Mouse (Mus musculus) CH12.LX (cell line): ENCODE results near the gene Zkscan1. TPM values are rescaled to one million over a fixed set of nuclear protein-coding genes. Genes with fewer than 3 reads are reported as not detected.
A peak's percentile ranks its signal among the peaks of the same experiment; 100 is the strongest.

Experiments used
- DNase-seq: peaks from one replicate; pipeline ENCODE4 v3.0.0-alpha.2; 2013; ENCODE audit errors: extremely low read depth
- H3K27ac ChIP-seq: 2 replicates; pipeline ENCODE4 v1.5.1; 2012; ENCODE audit warnings: low read depth, mild to moderate bottlenecking, control low read depth, moderate library complexity; ENCODE audit not compliant: insufficient read depth
- H3K27me3 ChIP-seq: replicated peaks from 2 replicates; pipeline ENCODE3; 2012; ENCODE audit warnings: inconsistent platforms
- H3K36me3 ChIP-seq, 2 experiments: replicated peaks in 1 of 2; 2 replicates each; pipeline versions ENCODE3 to v1.6.1; 2012; ENCODE audit warnings: inconsistent platforms in 1 of 2, low read length in 1 of 2, mild to moderate bottlenecking in 1 of 2, mixed read lengths in 1 of 2, moderate library complexity in 1 of 2; ENCODE audit not compliant: control insufficient read depth in 1 of 2, insufficient read depth in 1 of 2
- H3K4me1 ChIP-seq, 2 experiments: 2 replicates each; pipeline ENCODE4 v1.6.1; 2012; ENCODE audit warnings: inconsistent platforms in 1 of 2, moderate library complexity in 1 of 2; ENCODE audit not compliant: insufficient read depth in 2 of 2, control insufficient read depth in 1 of 2
- H3K4me2 ChIP-seq: 2 replicates; pipeline ENCODE4 v1.6.1; 2012; ENCODE audit warnings: low read depth, mild to moderate bottlenecking, control low read depth; ENCODE audit not compliant: poor library complexity, insufficient read depth, severe bottlenecking
- H3K4me3 ChIP-seq, 3 experiments: fragments of 150-350 bp in 1 of 3; sonication (generic) in 1 of 3; replicated peaks in 1 of 3; 2 replicates each; pipeline versions ENCODE3 to v1.5.1; 2011 to 2012; ENCODE audit warnings: low read depth in 2 of 3, low read length in 2 of 3, mild to moderate bottlenecking in 2 of 3, moderate library complexity in 2 of 3, control low read depth in 1 of 3, improper control_type of control experiment in 1 of 3, inconsistent platforms in 1 of 3, mixed read lengths in 1 of 3; ENCODE audit not compliant: poor library complexity in 1 of 3
- H3K79me2 ChIP-seq: replicated peaks from 2 replicates; pipeline ENCODE4 v1.6.1; 2012; ENCODE audit warnings: mild to moderate bottlenecking, moderate library complexity; ENCODE audit not compliant: control insufficient read depth, poor library complexity, insufficient read depth, severe bottlenecking; ENCODE audit errors: extremely low read depth
- H3K9ac ChIP-seq: 2 replicates; pipeline ENCODE4 v1.6.1; 2012; ENCODE audit warnings: low read depth, mild to moderate bottlenecking, control low read depth, moderate library complexity; ENCODE audit not compliant: insufficient read depth
- H3K9me3 ChIP-seq: replicated peaks from 2 replicates; pipeline ENCODE3; 2012; ENCODE audit warnings: low read length, inconsistent platforms, mixed read lengths
- BHLHE40 ChIP-seq: IDR thresholded peaks from 2 replicates; pipeline ENCODE4 v1.6.1; 2011; ENCODE audit warnings: mild to moderate bottlenecking, low read depth, low read length, improper control_type of control experiment
- CHD1 ChIP-seq: IDR thresholded peaks from 2 replicates; pipeline ENCODE4 v1.6.1; 2012; ENCODE audit warnings: low read depth, low read length, improper control_type of control experiment, inconsistent platforms
- CTCF ChIP-seq, 2 experiments: IDR thresholded peaks in 1 of 2; conservative IDR thresholded peaks in 1 of 2; 2 replicates each; pipeline ENCODE4 v1.5.1; 2011 to 2012; ENCODE audit warnings: low read depth in 2 of 2, low read length in 2 of 2, improper control_type of control experiment in 1 of 2, inconsistent platforms in 1 of 2, mild to moderate bottlenecking in 1 of 2, moderate library complexity in 1 of 2
- E2F4 ChIP-seq: IDR thresholded peaks from 2 replicates; pipeline ENCODE4 v1.6.1; 2011; ENCODE audit warnings: low read depth, low read length, improper control_type of control experiment; ENCODE audit not compliant: insufficient replicate concordance
- ELF1 ChIP-seq: IDR thresholded peaks from 2 replicates; pipeline ENCODE4 v1.6.1; 2014; ENCODE audit warnings: low read depth, mild to moderate bottlenecking, inconsistent platforms, low read length, improper control_type of control experiment
- ETS1 ChIP-seq: conservative IDR thresholded peaks from 2 replicates; pipeline ENCODE4 v1.6.1; 2012; ENCODE audit warnings: low read depth, mild to moderate bottlenecking, inconsistent platforms, low read length, improper control_type of control experiment, moderate library complexity
- HCFC1 ChIP-seq: IDR thresholded peaks from 2 replicates; pipeline ENCODE4 v1.6.1; 2012; ENCODE audit warnings: low read depth, mild to moderate bottlenecking, inconsistent platforms, low read length, improper control_type of control experiment
- IRF4 ChIP-seq: IDR thresholded peaks from 2 replicates; pipeline ENCODE4 v1.6.1; 2014; ENCODE audit warnings: low read depth, mild to moderate bottlenecking, inconsistent platforms, low read length, improper control_type of control experiment
- MEF2A ChIP-seq: IDR thresholded peaks from 2 replicates; pipeline ENCODE4 v1.6.1; 2014; ENCODE audit warnings: low read depth, mild to moderate bottlenecking, inconsistent platforms, low read length, improper control_type of control experiment, borderline replicate concordance
- MXI1 ChIP-seq: IDR thresholded peaks from 2 replicates; pipeline ENCODE4 v1.6.1; 2011; ENCODE audit warnings: mild to moderate bottlenecking, low read depth, low read length, improper control_type of control experiment
- MYC ChIP-seq: IDR thresholded peaks from 2 replicates; pipeline ENCODE4 v1.6.1; 2011; ENCODE audit warnings: low read depth, mild to moderate bottlenecking, improper control_type of control experiment, low read length
- NELFE ChIP-seq: IDR thresholded peaks from 2 replicates; pipeline ENCODE4 v1.6.1; 2011; ENCODE audit warnings: low read depth, low read length, improper control_type of control experiment
- POLR2AphosphoS2 ChIP-seq: IDR thresholded peaks from 2 replicates; pipeline ENCODE4 v1.6.1; 2011; ENCODE audit warnings: low read depth, low read length, improper control_type of control experiment
- RAD21 ChIP-seq: IDR thresholded peaks from 2 replicates; pipeline ENCODE4 v1.6.1; 2011; ENCODE audit warnings: low read depth, mild to moderate bottlenecking, low read length, improper control_type of control experiment, moderate library complexity
- RCOR1 ChIP-seq: conservative IDR thresholded peaks from 2 replicates; pipeline ENCODE4 v1.6.1; 2012; ENCODE audit warnings: low read depth, mild to moderate bottlenecking, inconsistent platforms, low read length, improper control_type of control experiment
- SIN3A ChIP-seq: IDR thresholded peaks from 2 replicates; pipeline ENCODE4 v1.6.1; 2012; ENCODE audit warnings: low read length, improper control_type of control experiment, inconsistent platforms
- SMC3 ChIP-seq: IDR thresholded peaks from 2 replicates; pipeline ENCODE4 v1.6.1; 2011; ENCODE audit warnings: low read depth, low read length, improper control_type of control experiment
- TBP ChIP-seq: conservative IDR thresholded peaks from 2 replicates; pipeline ENCODE4 v1.6.1; 2011; ENCODE audit warnings: low read depth, low read length, improper control_type of control experiment
- TCF12 ChIP-seq: IDR thresholded peaks from 2 replicates; pipeline ENCODE4 v1.6.1; 2014; ENCODE audit warnings: low read depth, mild to moderate bottlenecking, inconsistent platforms, low read length, improper control_type of control experiment
- USF1 ChIP-seq: IDR thresholded peaks from 2 replicates; pipeline ENCODE4 v1.6.1; 2014; ENCODE audit warnings: low read depth, mild to moderate bottlenecking, inconsistent platforms, low read length, improper control_type of control experiment
- USF2 ChIP-seq: conservative IDR thresholded peaks from 2 replicates; pipeline ENCODE4 v1.6.1; 2011; ENCODE audit warnings: low read depth, low read length, improper control_type of control experiment
- ZMIZ1 ChIP-seq: IDR thresholded peaks from 2 replicates; pipeline ENCODE4 v1.6.1; 2012; ENCODE audit warnings: low read depth, mild to moderate bottlenecking, inconsistent platforms, low read length, improper control_type of control experiment
- ZNF384 ChIP-seq: IDR thresholded peaks from 2 replicates; pipeline ENCODE4 v1.6.1; 2012; ENCODE audit warnings: low read depth, low read length, improper control_type of control experiment, inconsistent platforms
- dilution Hi-C: fragments of 300-500 bp; cut with MboI; formaldehyde crosslinking; loops from 2 replicates; pipeline ENCODE4 v1.14.3; 2020; ENCODE audit warnings: low sequenced_read_pairs; ENCODE audit not compliant: extremely low pct_unique_long_range_greater_than_20kb, extremely low pct_ligation_motif_present
- in situ Hi-C: fragments of 300-500 bp; cut with MboI; formaldehyde crosslinking; loops from 3 replicates; pipeline ENCODE4 v1.14.3; 2019; ENCODE audit warnings: low sequenced_read_pairs, low pct_ligation_motif_present, low pct_unique_long_range_greater_than_20kb, mixed read lengths
- polyA plus RNA-seq: library from polyadenylated mRNA; unstranded; fragments of >175 nt; gene quantifications from 2 replicates; pipeline ENCODE4 v1.2.1, GENCODE M21; 2012; ENCODE audit warnings: low read depth; ENCODE audit not compliant: insufficient read length
- total RNA-seq, 2 experiments: library from RNA; depleted of rRNA; stranded (reverse); fragments of 300-350 nt in 1 of 2; fragments of >200 nt in 1 of 2; gene quantifications; 2 replicates each; pipeline ENCODE4 v1.2.3; 2012 to 2014

The Zkscan1 gene
- total and polyA plus RNA-seq, 3 experiments = 9.2 to 10.7 (median 9.5) TPM

GRCm38 (mm10) chr5:138090271-138090670 lies 5.4 kb downstream of the Zkscan1 start:
- in situ Hi-C loops = no loop called here
- H3K27me3 ChIP-seq = no peaks in the 10 kb centered on the region
- dilution Hi-C loops = no loop called here
- no peak overlapping the region for H3K27ac ChIP-seq
- H3K9me3 ChIP-seq = no peaks in the 10 kb centered on the region
- no peak for TF ChIP-seq NELFE
- TF ChIP-seq HCFC1 = no peak
- TF ChIP-seq ZNF384 = peak; percentile 86
- TF ChIP-seq CTCF (conservative IDR thresholded peaks at IDR 0.05 in 1 of 2, IDR thresholded peaks at IDR 0.05 in 1 of 2; ENCODE audit: low read depth in 2 of 2, low read length in 2 of 2) = peak in 1 of 2 experiments; percentile 51; a peak in 2 of 4 replicates
- no peak for TF ChIP-seq SIN3A
- H3K4me1 ChIP-seq = peaks cover 0 to 33% of the 10 kb centered on the region in 2 experiments; a peak in 2 of 4 replicates
- H3K4me3 ChIP-seq = no peak overlapping the region
- peaks cover 28 to 65% of the 10 kb centered on the region in 2 experiments for H3K36me3 ChIP-seq
- no peak overlapping the region for H3K4me2 ChIP-seq
- no peak overlapping the region for H3K9ac ChIP-seq
- peak; percentile 25 for DNase-seq
- H3K79me2 ChIP-seq = peaks cover 51% of the 10 kb centered on the region

GRCm38 (mm10) chr5:138090737-138091136 lies 5.9 kb downstream of the Zkscan1 start:
- no peak overlapping the region for H3K4me2 ChIP-seq
- in situ Hi-C loops (no loop called here), dilution Hi-C loops (no loop called here)
- H3K9ac ChIP-seq = no peak overlapping the region
- no peak overlapping the region for H3K27ac ChIP-seq
- no peaks in the 10 kb centered on the region for H3K27me3 ChIP-seq
- DNase-seq = no peak
- peaks cover 0 to 33% of the 10 kb centered on the region in 2 experiments; a peak in 2 of 4 replicates for H3K4me1 ChIP-seq
- no peak for TF ChIP-seq USF1
- TF ChIP-seq MXI1 = no peak
- no peak for TF ChIP-seq ETS1
- TF ChIP-seq TBP = no peak
- no peak for TF ChIP-seq HCFC1
- no peak for TF ChIP-seq RCOR1
- no peak for TF ChIP-seq MYC
- no peak for TF ChIP-seq RAD21
- no peak for TF ChIP-seq USF2
- TF ChIP-seq POLR2AphosphoS2 = no peak
- no peak for TF ChIP-seq SMC3
- no peak for TF ChIP-seq MEF2A
- no peak for TF ChIP-seq E2F4
- TF ChIP-seq TCF12 = no peak
- TF ChIP-seq BHLHE40 = no peak
- no peak for TF ChIP-seq ZMIZ1
- TF ChIP-seq ELF1 = no peak
- no peak for TF ChIP-seq CHD1
- no peak for TF ChIP-seq IRF4
- H3K79me2 ChIP-seq = peaks cover 46% of the 10 kb centered on the region
- no peak overlapping the region for H3K4me3 ChIP-seq
- H3K9me3 ChIP-seq = no peaks in the 10 kb centered on the region
- H3K36me3 ChIP-seq = peaks cover 30 to 68% of the 10 kb centered on the region in 2 experiments
